Mouse (Mus musculus) Patski (cell line): ENCODE data around the gene Rgp1. TPM values are rescaled to one million over a fixed set of nuclear protein-coding genes. Genes with fewer than 3 reads are reported as not detected.

Experiments
- ATAC-seq: fragments of 100-300 bp; one replicate; pipeline ENCODE4 v1.8.0; 2021
- CTCF ChIA-PET: fragments of 350-600 bp; sonication (Branson Sonifier 250); formaldehyde crosslinking; loops from one replicate; lab custom pipeline; 2022; ENCODE audit warnings: inconsistent platforms; lab: Charles Lee
- POLR2A ChIA-PET: fragments of 350-600 bp; sonication (Branson Sonifier 250); formaldehyde crosslinking; loops from one replicate; lab custom pipeline; 2022; ENCODE audit warnings: antibody characterized with exemption, inconsistent platforms; lab: Charles Lee
- DNase-seq: peaks from one replicate; pipeline ENCODE4 v3.0.0-alpha.2; 2011; ENCODE audit warnings: low read depth, low spot score
- H3K27me3 ChIP-seq: fragments of 371-371 bp; one replicate; pipeline ENCODE4 v1.5.1; 2021
- CTCF ChIP-seq: fragments of 100-300 bp; IDR thresholded peaks from one replicate; pipeline ENCODE4 v1.5.1; 2021
- in situ Hi-C: fragments of 300-500 bp; cut with MboI; formaldehyde crosslinking; loops from 3 replicates; pipeline ENCODE4 v1.11.1; 2018; ENCODE audit warnings: low pct_unique_long_range_greater_than_20kb, mixed read lengths
- polyA plus RNA-seq: library from polyadenylated mRNA; unstranded; gene quantifications from one replicate; pipeline ENCODE4 v1.2.3, GENCODE M21; 2021

Gene Rgp1
- polyA plus RNA-seq, 1 experiment from 2014 or later: 25.3 TPM

GRCm38 (mm10) chr4:43552437-43552836 lies 26.1 kb upstream of the Rgp1 start:
- DNase-seq (no peak), ATAC-seq (no peak)
- in situ Hi-C loops: no loop called here
- CTCF ChIA-PET: interaction anchor here (1.2 to 2.1 kb wide), 4 partner anchors 9 to 22 kb away, joined by 3 to 9 read pairs (median 3); partner anchors contain the start of genes Creb3 and Tln1
- POLR2A ChIA-PET: no interaction called here
- no peak for TF ChIP-seq CTCF
- H3K27me3 ChIP-seq: no peaks in the 10 kb centered on the region

DNA sequence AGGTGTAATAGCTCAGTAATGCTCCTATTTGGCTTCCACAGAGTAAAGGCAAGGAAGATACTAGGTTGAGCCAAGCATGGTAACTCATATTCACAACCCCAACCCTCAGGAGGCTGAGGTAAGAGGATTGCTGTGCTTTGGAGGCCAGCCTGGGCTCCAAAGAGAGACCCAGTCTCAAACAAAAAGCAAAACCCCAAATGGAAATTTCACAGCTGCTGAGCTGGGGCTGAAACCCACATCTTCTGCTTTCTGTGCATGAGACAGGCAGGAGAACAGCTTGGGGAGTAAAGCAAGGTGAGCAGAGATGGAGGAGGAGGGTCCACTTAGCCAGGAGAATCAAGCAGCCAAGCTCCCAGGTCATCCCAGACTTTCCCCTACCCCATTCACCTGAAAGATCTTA lies 24.6 kb upstream of the Rgp1 start:
- DNase-seq: no peak
- H3K27me3 ChIP-seq: no peaks in the 10 kb centered on the region
- ATAC-seq: no peak
- TF ChIP-seq CTCF: no peak
- in situ Hi-C loops: no loop called here
- POLR2A ChIA-PET: no interaction called here
- CTCF ChIA-PET: interaction anchor here (0.9 kb wide), 1 partner anchor 23 kb away, joined by 5 read pairs; no protein-coding TSS in a partner anchor

DNA sequence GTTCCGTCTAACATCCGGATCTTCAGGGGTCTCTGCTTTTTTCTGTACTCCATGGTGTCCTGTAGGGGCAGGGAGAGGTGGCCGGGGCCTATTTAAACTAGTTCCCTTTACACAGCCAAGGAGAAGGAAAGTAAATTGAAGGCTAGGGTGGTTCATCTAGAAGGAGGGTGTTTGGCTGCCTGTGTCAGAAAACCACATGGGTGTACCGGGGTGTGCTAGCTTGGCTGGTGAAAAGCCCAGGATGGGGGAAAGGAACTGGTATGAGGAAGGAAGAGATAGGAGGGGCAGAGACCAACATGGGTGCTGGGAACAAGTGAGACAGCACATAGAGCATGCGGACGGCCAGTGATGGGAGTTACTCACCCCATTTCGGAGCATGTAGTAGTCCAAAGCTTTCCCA lies 22.6 kb upstream of the Rgp1 start:
- POLR2A ChIA-PET: no interaction called here
- no peak for TF ChIP-seq CTCF
- in situ Hi-C loops: no loop called here
- no peak for DNase-seq
- CTCF ChIA-PET: no interaction called here
- no peak for ATAC-seq
- no peaks in the 10 kb centered on the region for H3K27me3 ChIP-seq

DNA sequence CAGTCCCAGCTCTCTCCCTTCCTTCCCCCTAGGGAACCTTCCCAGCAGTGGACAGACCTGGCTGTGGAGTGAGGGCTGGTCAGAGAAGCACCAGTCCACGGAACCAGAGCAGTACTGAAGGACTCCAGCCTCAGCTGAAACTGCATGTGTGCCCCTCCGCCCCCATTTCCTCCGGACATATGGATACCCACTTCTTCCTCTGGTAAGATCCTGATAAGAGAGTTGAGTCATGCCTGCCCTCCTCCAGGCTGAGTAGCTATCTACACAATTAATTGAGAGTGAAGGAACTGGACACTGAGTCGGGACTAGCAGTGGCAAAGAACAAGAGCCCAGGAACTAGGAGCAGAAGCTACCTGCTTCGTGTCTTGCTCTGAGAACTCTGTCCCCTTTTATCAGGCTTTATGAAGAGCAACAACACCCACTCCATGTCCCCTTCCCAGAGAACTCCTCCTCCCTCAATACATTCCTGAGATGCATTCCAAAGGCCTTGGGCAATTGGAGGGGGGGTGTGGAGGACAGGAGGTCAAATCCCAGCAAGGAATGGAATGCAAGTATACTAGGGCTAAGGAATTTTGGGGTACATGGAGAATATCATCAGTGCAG lies 20.4 kb upstream of the Rgp1 start:
- DNase-seq (peak; percentile 51), ATAC-seq (peak; percentile 6)
- CTCF ChIA-PET: interaction anchor here (1.0 to 2.7 kb wide), 5 partner anchors 11 to 30 kb away, joined by 3 to 12 read pairs (median 3); no protein-coding TSS in a partner anchor
- POLR2A ChIA-PET: no interaction called here
- in situ Hi-C loops: no loop called here
- TF ChIP-seq CTCF: no peak
- H3K27me3 ChIP-seq: no peaks in the 10 kb centered on the region

DNA sequence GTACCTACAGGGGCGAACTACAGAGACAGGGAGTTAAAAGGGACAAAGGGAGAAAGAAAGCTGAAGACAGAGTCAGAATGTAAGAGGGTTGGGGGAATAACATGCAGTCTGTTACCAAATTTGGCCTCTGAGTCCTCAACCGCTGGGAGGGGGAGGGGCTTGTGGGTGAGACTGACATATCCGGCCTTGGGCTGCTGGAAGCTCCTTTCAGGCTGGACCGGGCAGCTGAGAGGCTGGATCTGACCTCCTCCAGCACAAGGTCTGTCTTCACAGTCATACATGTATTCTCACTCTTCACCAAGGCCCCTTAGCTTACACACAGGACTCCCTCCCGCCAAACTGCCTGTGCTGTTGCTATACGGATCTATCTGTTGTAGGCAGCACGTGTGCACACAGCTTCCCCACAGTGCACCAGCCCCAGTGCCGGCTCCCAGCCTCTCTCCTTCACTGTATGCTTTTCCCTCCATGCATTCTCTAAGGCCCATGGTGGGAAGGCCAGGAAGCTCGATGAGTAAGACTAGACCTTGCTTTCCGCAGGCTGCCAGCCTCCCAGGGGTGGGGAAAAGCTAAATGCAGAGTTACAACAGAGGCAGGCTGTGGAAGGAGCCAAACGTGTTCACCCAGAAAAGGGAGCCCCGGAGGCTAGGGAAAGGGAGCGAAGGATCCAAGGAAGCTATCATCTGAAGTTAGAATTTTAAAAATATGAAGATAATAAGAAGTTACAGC lies 19.7 kb upstream of the Rgp1 start:
- ATAC-seq (peak; percentile 10), DNase-seq (no peak)
- POLR2A ChIA-PET: interaction anchor here (0.6 kb wide), 1 partner anchor 42 kb away, joined by 4 read pairs; no protein-coding TSS in a partner anchor
- CTCF ChIA-PET: interaction anchor here (1.0 to 2.7 kb wide), 6 partner anchors 10 to 31 kb away, joined by 3 to 12 read pairs (median 4); no protein-coding TSS in a partner anchor
- no peaks in the 10 kb centered on the region for H3K27me3 ChIP-seq
- in situ Hi-C loops: no loop called here
- TF ChIP-seq CTCF: no peak

DNA sequence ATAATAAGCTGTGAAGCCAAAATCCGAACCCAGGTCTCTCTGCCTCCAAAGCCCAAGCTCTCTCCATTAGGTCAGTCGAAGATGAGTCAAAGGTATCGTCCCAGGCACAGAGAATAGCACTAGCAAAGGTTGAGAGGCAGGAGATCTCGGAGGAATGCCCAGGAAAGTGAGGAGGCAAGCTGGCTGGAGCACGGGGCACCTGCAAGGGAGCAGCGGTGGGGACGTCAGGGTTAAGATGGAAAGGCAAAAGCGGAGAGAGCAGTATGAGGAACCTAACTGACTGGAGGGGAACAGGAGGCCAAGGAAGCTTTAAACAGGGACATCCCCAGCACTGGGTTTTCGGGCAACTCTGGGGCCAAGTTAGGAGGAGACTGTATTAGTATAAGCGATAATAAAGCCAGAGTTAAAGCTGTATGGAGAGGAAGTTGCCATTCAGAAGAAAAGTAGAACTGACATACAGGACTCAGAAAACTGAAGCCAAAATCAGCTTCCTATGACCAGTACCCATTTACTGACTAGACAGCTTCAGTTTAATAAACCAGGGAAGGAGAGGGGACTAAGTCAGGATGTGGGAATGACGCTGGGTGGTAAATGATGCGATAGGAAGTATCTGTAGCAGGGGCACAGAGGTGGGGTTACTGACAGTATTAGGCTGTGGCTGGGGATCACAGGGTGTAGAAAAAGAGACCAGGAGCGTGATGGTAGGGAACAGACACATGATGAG lies 18.8 kb upstream of the Rgp1 start:
- POLR2A ChIA-PET: interaction anchor here (0.5 to 0.6 kb wide), 5 partner anchors 16 to 455 kb away, joined by 3 to 9 read pairs (median 4); no protein-coding TSS in a partner anchor
- in situ Hi-C loops: no loop called here
- no peak for ATAC-seq
- H3K27me3 ChIP-seq: no peaks in the 10 kb centered on the region
- CTCF ChIA-PET: interaction anchor here (1.1 to 2.7 kb wide), 3 partner anchors 11 to 29 kb away, joined by 4 to 12 read pairs (median 4); no protein-coding TSS in a partner anchor
- DNase-seq: no peak
- TF ChIP-seq CTCF: no peak

GRCm38 (mm10) chr4:43560243-43560611 lies 18.3 kb upstream of the Rgp1 start:
- H3K27me3 ChIP-seq: no peaks in the 10 kb centered on the region
- ChIA-PET POLR2A (interaction anchor here (0.6 to 1.7 kb wide), 6 partner anchors 9 to 110 kb away, joined by 3 to 5 read pairs (median 3); no protein-coding TSS in a partner anchor), CTCF (interaction anchor here (1.1 to 2.8 kb wide), 2 partner anchors 8 to 11 kb away, joined by 4 to 9 read pairs; no protein-coding TSS in a partner anchor)
- no peak for DNase-seq
- in situ Hi-C loops: no loop called here
- ATAC-seq: no peak
- no peak for TF ChIP-seq CTCF

DNA sequence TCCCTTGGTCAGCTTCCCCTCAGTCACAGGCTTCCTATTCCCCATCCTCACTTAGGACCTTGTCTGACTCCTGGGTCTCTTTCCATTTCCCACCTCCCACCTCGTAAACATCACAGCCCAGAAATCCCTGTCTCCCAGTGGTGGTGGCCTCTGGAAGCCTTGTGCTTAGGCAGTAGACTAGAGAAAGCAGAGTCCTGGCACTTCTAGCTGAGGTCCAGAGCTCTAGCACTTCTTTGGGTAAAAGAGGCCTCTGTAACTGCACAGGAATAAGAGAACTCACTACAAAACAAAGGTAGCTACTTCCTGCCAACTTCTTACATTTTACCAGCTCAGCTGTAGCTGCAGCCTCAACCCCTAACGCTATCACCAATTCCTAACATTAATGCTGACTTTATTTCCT lies 17.5 kb upstream of the Rgp1 start:
- H3K27me3 ChIP-seq: no peaks in the 10 kb centered on the region
- in situ Hi-C loops: no loop called here
- DNase-seq: no peak
- ChIA-PET POLR2A (interaction anchor here (0.6 to 1.7 kb wide), 5 partner anchors 8 to 62 kb away, joined by 3 to 9 read pairs (median 4); partner anchors contain the start of genes Gba2 and Rgp1), CTCF (interaction anchor here (1.2 to 2.8 kb wide), 2 partner anchors 8 to 33 kb away, joined by 3 to 9 read pairs; no protein-coding TSS in a partner anchor)
- TF ChIP-seq CTCF: no peak
- ATAC-seq: no peak

- DNase-seq (no peak), ATAC-seq (no peak)
- in situ Hi-C loops: no loop called here
- TF ChIP-seq CTCF: no peak
- no peaks in the 10 kb centered on the region for H3K27me3 ChIP-seq
- POLR2A ChIA-PET: interaction anchor here (0.6 to 1.8 kb wide), 6 partner anchors 17 to 709 kb away, joined by 3 to 9 read pairs (median 4); partner anchors contain the start of genes Gba2 and Rgp1
- CTCF ChIA-PET: interaction anchor here (1.2 to 2.8 kb wide), 4 partner anchors 9 to 68 kb away, joined by 3 to 9 read pairs (median 5); no protein-coding TSS in a partner anchor
These were observed 17.0 kb upstream of the Rgp1 start for GRCm38 (mm10) chr4:43561436-43561996.
